Mouse (Mus musculus) liver, embryonic 14.5 days (tissue): Measurements from ENCODE around the gene Gstp3. TPM values are rescaled to one million over a fixed set of nuclear protein-coding genes. Genes with fewer than 3 reads are reported as not detected.

Experiments used
- ATAC-seq: fragments of 200-750 bp; cut with Nextera tagmentation; 2 replicates; pipeline ENCODE4 v1.8.0; 2017; ENCODE audit warnings: moderate number of reproducible peaks, mild to moderate bottlenecking, moderate library complexity; ENCODE audit not compliant: insufficient read depth
- DNase-seq, 3 experiments: peaks; one replicate each; pipeline ENCODE4 v3.0.0-alpha.2; 2012 to 2013; ENCODE audit warnings: low read depth in 3 of 3, low spot score in 3 of 3
- H3K27ac ChIP-seq: fragments of 300-500 bp; sonication (generic); 2 replicates; pipeline ENCODE4 v1.5.1; 2014; ENCODE audit warnings: moderate library complexity, mild to moderate bottlenecking, control low read depth, inconsistent platforms
- H3K27me3 ChIP-seq: fragments of 300-500 bp; sonication (generic); 2 replicates; pipeline ENCODE4 v1.6.1; 2014; ENCODE audit warnings: mild to moderate bottlenecking, low read length, moderate library complexity; ENCODE audit not compliant: control insufficient read depth, insufficient read depth
- H3K36me3 ChIP-seq: fragments of 300-500 bp; sonication (generic); replicated peaks from 2 replicates; pipeline ENCODE4 v1.6.1; 2014; ENCODE audit warnings: low read depth; ENCODE audit not compliant: control insufficient read depth, insufficient read depth
- H3K4me1 ChIP-seq, 2 experiments: fragments of 200-500 bp in 1 of 2; fragments of 300-500 bp in 1 of 2; sonication (generic) in 1 of 2; replicated peaks; 2 replicates each; pipeline ENCODE4 v1.6.1; 2012 to 2014; ENCODE audit warnings: antibody characterized with exemption in 1 of 2, inconsistent platforms in 1 of 2, low read length in 1 of 2; ENCODE audit not compliant: control insufficient read depth in 2 of 2, insufficient read depth in 2 of 2
- H3K4me2 ChIP-seq: fragments of 300-500 bp; sonication (generic); 2 replicates; pipeline ENCODE4 v1.6.1; 2014; ENCODE audit warnings: low read depth, mild to moderate bottlenecking, control low read depth, moderate library complexity
- H3K4me3 ChIP-seq, 2 experiments: fragments of 200-500 bp in 1 of 2; fragments of 300-500 bp in 1 of 2; sonication (generic) in 1 of 2; 2 replicates each; pipeline ENCODE4 v1.5.1; 2012 to 2014; ENCODE audit warnings: low read depth in 2 of 2, low read length in 2 of 2, mild to moderate bottlenecking in 2 of 2, control low read depth in 1 of 2, inconsistent platforms in 1 of 2, moderate library complexity in 1 of 2; ENCODE audit not compliant: insufficient read depth in 1 of 2
- H3K9ac ChIP-seq: fragments of 300-500 bp; sonication (generic); replicated peaks from 2 replicates; pipeline ENCODE4 v1.6.1; 2014; ENCODE audit warnings: mild to moderate bottlenecking, control low read depth, moderate library complexity
- H3K9me3 ChIP-seq: fragments of 300-500 bp; sonication (generic); 2 replicates; pipeline ENCODE4 v1.6.1; 2016; ENCODE audit warnings: low read length, mixed read lengths; ENCODE audit not compliant: control insufficient read depth
- CTCF ChIP-seq: IDR thresholded peaks from 2 replicates; pipeline ENCODE4 v1.5.1; 2016; ENCODE audit warnings: antibody characterized with exemption, low read depth, control low read depth
- EP300 ChIP-seq: IDR thresholded peaks from 2 replicates; pipeline ENCODE4 v1.6.1; 2016; ENCODE audit warnings: antibody characterized with exemption, low read depth
- WGBS: fragments of 180-500 bp; shearing (Covaris S2); extraction: QIAGEN DNeasy Blood & Tissue Kit; methylation state at CpG from one replicate; pipeline ENCODE4 v1.1.7; 2014; ENCODE audit not compliant: insufficient replicate concordance; 5-methylcytosine and 5-hydroxymethylcytosine counted together
- polyA plus RNA-seq, 2 experiments: library from polyadenylated mRNA; depleted of rRNA in 1 of 2; stranded (reverse) in 1 of 2; unstranded in 1 of 2; fragments of >200 nt; fragmentation: Nextera tagmentation in 1 of 2; extraction: Ambion mirVana in 1 of 2; gene quantifications; 2 replicates each; pipeline versions ENCODE4 v1.2.1 to v1.2.3; 2012 to 2014

Gene Gstp3
- polyA plus RNA-seq, 2 experiments, result 69.6 to 78.5 TPM

DNA sequence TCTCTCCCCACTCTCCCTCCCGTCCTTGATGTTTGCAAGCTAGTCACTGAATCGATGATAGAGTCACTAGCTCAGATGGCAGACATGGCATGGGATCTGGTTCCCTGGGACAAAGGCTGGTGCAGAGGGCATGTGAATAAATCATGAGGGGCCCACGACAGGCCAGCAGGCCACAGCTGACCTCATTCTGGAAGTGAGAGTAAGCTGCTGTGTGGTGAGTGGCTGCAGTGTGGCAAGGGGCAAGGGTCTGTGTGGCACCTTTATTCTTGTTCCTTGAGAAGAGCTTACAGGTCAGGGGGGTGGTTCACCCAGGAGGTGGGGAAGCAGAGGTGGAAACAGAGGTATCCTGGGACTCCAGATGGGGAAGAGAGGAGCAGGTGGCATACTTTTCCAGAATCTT, 22.0 kb upstream of the Gstp3 start, which contains the start of gene Cabp2:
TSS of gene Cabp2 (plus strand) at position 185 of the 400 bp plus-strand sequence.
- Histone ChIP-seq H3K4me2 (peak within 1 kb of the TSS; percentile 56), H3K36me3 (no peaks in the 10 kb centered on the region), H3K9me3 (no peaks in the 10 kb centered on the region), H3K4me3 (no peak within 1 kb of the TSS; a peak in 1 of 4 replicates), H3K4me1 (peaks cover 18 to 23% of the 10 kb centered on the region in 2 experiments), H3K27me3 (no peaks in the 10 kb centered on the region), H3K9ac (peak within 1 kb of the TSS; percentile 50), H3K27ac (peak within 1 kb of the TSS; percentile 49)
- no peak for DNase-seq
- ATAC-seq, result no peak
- 51% methylated on average over 3 of the region's 3 CpGs for WGBS
- TF ChIP-seq EP300 (no peak), CTCF (no peak)

DNA sequence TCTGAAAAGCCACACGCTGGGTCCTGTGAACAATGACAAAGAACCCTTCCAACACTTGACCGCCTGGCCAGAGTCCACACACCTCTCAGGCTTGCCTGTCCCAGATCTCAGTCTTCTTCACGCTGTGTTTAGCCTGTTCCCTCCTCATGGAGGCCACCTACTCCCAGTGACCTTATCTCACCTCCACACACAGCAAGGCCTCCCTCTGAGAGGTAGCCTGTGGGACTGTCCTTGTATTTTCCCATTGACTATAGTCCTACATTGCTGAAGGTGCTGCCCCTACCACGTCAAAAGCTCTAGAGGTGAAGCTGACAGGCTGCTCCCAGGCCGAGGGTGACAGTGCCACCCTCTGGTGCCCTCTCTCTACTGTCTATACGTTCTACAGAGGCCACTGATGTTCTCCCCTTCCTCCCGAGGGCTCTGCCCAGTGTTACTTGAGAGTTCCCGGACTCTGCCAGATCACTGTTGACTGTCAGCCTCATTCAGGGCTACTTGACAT, 21.2 kb upstream of the Gstp3 start:
- Histone ChIP-seq H3K9me3 (no peaks in the 10 kb centered on the region), H3K36me3 (no peaks in the 10 kb centered on the region), H3K4me1 (peaks cover 18 to 23% of the 10 kb centered on the region in 2 experiments), H3K9ac (peak overlapping the region; percentile 50), H3K4me3 (no peak overlapping the region; a peak in 1 of 4 replicates), H3K4me2 (peak overlapping the region; percentile 56), H3K27me3 (no peaks in the 10 kb centered on the region), H3K27ac (peak overlapping the region; percentile 49)
- ATAC-seq (peak; percentile 90), DNase-seq (peak in 1 of 3 experiments; percentile 57)
- 38% methylated on average over 8 of the region's 8 CpGs for WGBS
- TF ChIP-seq CTCF (peak; percentile 69), EP300 (0 out of 2 replicates have a peak, but pooled peaks have one; percentile 32)

DNA sequence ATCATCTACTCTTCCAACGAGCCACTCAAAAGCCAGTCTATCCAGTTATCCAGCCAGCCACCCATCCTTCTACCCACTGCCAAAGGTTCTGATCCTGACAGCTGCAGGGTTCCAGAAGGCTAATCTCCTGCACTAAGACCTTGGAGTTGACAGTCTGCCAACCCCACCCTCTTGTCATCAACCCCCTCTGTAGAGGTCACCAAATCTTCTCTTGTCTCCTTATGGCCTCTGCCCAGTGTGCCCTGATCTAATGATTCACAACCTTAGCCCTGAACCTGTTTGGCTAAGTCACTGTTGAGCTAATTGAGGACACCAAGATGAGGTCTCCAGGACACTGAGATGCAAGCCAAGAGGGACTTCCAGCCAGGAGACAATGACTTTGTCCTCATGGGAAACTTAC, 20.2 kb upstream of the Gstp3 start:
- Histone ChIP-seq H3K4me3 (no peak overlapping the region), H3K27ac (no peak overlapping the region; the same call in 1 of the 2 replicates), H3K4me1 (peaks cover 18 to 23% of the 10 kb centered on the region in 2 experiments), H3K4me2 (no peak overlapping the region; the same call in 1 of the 2 replicates), H3K9ac (no peak overlapping the region; the same call in 1 of the 2 replicates), H3K9me3 (no peaks in the 10 kb centered on the region), H3K27me3 (no peaks in the 10 kb centered on the region), H3K36me3 (no peaks in the 10 kb centered on the region)
- no peak for TF ChIP-seq CTCF
- no peak for TF ChIP-seq EP300
- 52% methylated on average over 1 of the region's 1 CpGs for WGBS
- DNase-seq (no peak), ATAC-seq (no peak)

GRCm38 (mm10) chr19:4075531-4075930, 16.2 kb upstream of the Gstp3 start:
- Histone ChIP-seq H3K4me1 (peaks cover 12 to 19% of the 10 kb centered on the region in 2 experiments), H3K4me2 (no peak overlapping the region), H3K4me3 (no peak overlapping the region), H3K9me3 (no peaks in the 10 kb centered on the region), H3K36me3 (no peaks in the 10 kb centered on the region), H3K9ac (no peak overlapping the region), H3K27ac (no peak overlapping the region), H3K27me3 (no peaks in the 10 kb centered on the region)
- 54% methylated on average over 1 of the region's 1 CpGs for WGBS
- no peak for DNase-seq
- ATAC-seq, result no peak
- TF ChIP-seq EP300 (no peak), CTCF (no peak)

- 62% methylated on average over 6 of the region's 6 CpGs for WGBS
- Histone ChIP-seq H3K36me3 (no peaks in the 10 kb centered on the region), H3K4me2 (no peak overlapping the region), H3K27ac (no peak overlapping the region), H3K4me1 (peaks cover 0 to 6% of the 10 kb centered on the region in 2 experiments; a peak in 1 of 4 replicates), H3K9ac (no peak overlapping the region), H3K27me3 (no peaks in the 10 kb centered on the region), H3K4me3 (no peak overlapping the region), H3K9me3 (no peaks in the 10 kb centered on the region)
- DNase-seq, result no peak
- no peak for ATAC-seq
- TF ChIP-seq CTCF, result no peak
- TF ChIP-seq EP300, result no peak
Observed at GRCm38 (mm10) chr19:4072706-4073424, 13.5 kb upstream of the Gstp3 start.
